Mouse (Mus musculus): Measurements from ENCODE around the gene Ccn1.

The Ccn1 gene

DNA sequence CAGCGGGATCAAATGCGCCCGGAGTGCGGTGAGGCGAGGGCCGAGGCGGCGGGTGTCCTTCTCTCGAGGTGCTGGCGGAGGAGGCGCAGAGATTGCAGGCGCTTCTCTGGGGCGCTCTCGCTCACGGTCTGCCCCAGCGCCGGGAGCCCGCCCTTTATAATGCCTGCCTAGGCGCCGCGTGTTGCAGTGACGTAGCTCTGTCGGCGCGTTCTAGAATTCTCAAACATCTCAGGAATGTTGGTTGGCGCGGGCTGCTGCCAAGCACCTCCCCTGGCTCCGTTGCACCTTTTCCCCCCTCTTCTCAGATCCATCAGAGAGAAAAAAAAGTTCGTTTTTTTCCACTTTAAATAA is at the start of gene Ccn1:
TSS of gene Ccn1 (minus strand) at position 130 of the 351 bp plus-strand sequence.
- in situ Hi-C loops (cut with MboI, MseI): no loop called here

DNA sequence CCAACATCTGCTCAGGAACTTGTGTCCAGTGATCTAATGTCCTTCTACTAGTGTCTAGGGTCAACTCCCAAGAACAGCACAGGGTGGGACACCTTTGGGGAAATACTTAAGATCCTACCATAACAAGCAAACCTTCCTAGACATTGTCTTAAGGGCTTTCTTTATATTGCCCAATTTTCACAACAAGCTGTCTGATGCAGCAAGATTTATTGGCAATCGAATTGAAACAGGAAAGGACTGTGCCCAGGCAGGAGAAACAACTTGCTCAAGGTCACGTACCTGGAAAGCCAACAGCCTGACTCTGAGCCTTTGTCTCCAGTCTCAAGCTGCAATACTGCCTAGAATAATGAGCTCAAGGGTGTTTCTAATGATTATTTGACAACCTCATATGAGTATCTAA is 43.6 kb upstream of the Ccn1 start:
- in situ Hi-C loops (cut with MboI, MseI): loop anchor here in 1 of 2 experiments (10.0 kb wide), 1 partner anchor 269 kb away; no protein-coding TSS in a partner anchor

DNA sequence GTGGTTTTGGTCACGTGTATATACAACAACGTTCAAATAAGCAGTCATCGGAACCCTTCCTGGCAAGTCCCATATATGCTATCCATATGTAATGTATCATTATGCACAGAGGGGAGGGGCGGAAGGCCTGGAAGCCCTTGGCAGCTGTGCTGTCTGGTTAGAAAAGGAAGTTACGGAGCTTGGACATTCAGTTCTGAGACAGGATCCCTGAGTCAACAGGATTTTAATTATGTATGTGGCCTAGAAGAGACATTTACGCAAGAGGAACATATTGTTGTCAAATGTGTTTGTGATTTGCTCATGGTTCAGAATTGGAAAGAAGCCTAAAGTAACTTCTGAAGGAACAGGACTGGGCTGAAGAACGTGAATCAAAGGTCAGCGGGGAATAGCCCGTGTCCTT is 42.3 kb upstream of the Ccn1 start:
- in situ Hi-C loops (cut with MboI, MseI): loop anchor here in 1 of 2 experiments (10.0 kb wide), 1 partner anchor 267 kb away; no protein-coding TSS in a partner anchor

DNA sequence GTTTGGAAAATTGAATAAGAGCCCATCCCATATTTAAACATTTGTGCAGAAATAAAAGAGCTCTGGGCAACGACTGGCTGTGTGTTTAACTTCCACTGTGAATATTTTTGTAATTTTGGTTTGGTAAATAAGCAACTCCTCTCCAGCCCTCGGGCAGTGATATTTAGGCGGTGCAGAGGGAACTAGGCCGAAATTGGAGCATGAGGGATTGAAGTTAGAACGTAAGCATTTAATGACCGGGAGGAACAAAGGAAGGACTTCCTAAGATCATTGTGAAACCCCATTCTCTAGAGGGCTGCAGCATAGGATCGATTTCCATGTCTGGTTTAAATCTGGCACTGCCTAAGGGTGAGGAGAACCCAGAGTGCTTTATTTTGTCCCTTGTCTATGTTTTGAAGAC is 41.6 kb upstream of the Ccn1 start:
- in situ Hi-C loops (cut with MboI, MseI): loop anchor here in 1 of 2 experiments (10.0 kb wide), 1 partner anchor 267 kb away; no protein-coding TSS in a partner anchor

DNA sequence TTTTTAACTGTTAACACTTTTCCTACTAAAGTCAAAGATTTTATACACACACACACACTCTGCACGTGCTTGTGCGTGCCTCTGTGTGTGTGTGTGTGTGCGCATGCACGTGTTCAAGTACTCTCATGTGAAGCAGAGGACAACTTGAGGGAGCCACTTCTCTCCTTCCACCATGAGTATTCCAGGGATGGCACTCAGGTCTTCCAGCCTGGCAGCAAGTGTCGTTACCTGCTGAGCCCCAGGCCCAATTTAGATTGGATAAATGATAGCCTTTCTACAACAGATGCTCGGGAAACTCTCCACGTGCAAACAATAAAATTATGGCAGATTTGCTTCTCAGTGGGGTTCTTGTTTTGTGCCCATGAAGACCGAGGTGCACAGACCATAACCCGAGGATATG is 39.5 kb upstream of the Ccn1 start:
- in situ Hi-C loops (cut with MboI, MseI): no loop called here

DNA sequence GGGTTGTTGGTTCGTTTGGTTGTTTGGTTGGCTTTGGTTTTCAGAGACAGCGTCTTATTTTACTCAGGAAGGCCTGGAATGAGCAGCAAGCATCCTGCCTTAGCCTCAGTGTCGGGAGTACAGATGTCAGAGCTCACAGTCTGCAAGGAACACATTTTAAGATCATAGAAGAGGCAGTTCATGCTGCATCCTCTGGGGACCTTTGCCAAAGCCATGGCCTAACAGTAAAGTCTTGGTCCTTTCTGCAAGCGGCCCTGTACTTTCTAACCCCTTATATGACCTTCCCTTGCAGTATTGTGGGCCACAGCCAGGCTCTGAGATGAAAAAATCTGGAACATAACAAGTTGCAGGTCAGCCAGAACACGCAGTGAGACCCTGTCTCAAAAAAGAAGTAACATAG is 38.1 kb upstream of the Ccn1 start:
- in situ Hi-C loops (cut with MboI, MseI): no loop called here

DNA sequence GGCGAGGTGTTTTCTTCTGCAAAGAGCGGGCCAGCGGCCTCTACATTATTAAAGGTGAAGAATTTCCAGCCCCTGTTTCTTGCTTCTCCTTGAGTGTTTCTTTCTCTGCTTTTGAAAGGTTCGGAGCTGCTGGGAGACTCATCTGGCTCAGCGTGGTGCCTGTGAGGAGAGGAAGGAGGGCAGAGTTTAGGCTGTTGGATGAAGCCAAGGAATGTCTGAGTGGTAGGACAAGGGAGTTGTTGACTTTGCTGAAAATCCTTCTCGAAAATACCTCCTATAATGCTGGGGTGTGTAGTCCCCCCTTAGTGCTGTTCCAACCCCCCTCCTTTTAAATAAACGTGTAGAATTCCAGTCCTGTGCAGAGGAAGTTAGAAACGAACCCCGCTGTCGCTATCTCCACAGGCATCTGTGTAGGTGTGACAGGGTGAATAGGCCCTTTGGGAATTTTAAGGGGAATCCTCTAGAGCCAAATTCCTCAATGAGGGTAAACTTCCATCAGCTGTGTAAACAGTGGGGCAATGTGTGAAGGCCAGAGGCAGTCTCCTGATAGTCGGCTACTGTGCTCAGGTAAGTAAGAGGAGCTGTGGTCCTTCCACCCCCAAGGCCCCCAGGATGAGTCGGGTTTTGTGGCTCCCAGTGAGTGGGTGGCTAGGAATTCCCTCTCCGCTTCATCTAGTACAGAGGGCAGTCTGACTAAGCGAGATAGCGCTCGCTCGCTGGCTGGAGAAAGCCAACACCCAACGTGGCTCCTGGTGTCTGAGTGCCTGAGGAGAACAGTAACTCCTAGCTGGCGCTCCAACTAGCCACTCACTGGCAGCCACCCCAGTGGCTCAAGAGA is 35.0 kb upstream of the Ccn1 start:
- in situ Hi-C loops (cut with MboI, MseI): no loop called here

DNA sequence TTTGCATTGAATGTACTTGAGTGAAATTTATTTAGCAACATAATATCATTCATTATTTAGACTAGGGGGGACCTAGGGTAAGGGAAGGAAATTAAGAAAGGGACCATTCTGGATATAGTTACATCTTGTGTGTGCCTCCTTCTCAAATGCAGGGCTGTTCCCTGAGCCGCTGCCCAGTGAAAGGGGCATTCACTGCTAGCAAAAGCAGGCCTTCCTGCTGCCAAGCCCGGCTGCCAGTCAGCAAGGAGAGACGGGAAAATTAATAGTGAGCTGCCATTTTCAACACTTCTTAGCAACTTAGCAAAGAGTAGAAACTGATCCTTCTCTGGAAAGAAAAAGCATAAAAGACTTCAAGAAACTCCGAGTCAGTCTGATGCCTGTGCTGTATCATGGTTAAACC is 34.4 kb upstream of the Ccn1 start:
- in situ Hi-C loops (cut with MboI, MseI): no loop called here

DNA sequence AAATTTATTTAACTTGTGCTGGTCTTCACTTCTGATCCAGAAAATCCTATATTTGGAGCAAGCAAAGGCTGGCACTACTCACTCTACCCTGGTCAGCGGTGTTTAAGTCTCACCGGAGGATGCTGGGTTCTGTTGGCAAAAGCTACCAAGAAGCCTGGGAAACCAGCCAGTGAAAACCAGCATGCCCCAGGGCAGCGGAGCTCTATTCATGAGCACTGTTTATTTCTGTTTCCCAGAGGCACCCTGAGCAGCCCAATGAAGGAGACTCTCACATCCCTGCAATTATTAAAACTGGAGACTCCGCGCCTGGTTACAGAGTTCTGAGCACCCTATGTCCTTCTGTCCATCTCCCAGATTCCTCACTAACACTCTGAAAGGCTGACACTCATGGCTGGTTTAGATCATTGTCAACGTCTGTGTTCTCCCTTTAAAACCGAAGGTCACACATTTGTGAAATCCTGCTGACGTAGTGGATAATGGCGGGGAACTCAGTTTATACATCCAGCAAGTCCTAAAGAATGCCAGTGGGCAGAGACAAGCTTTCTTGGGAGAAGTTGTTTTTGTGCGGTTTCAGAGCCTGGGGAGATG is 31.7 kb upstream of the Ccn1 start:
- in situ Hi-C loops (cut with MboI, MseI): no loop called here

DNA sequence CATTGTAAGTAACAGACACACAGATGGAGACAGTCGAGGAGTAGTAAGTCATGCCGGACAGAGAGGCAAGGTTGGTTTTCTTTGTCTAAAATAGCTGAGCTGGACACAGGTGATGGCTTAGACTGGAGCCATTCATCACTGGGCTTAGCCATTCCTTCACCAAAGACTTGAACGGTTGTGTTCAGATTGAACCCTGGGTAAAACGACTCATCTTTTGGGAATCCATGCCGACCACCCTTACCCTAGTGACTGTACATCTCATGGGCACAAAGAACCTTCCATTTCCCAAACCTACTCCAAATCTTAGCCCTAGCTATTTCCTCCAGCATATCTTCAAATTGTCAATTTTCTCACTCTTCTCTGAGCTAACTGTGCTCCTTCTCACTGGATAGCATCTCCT is 30.9 kb upstream of the Ccn1 start:
- in situ Hi-C loops (cut with MboI, MseI): no loop called here

DNA sequence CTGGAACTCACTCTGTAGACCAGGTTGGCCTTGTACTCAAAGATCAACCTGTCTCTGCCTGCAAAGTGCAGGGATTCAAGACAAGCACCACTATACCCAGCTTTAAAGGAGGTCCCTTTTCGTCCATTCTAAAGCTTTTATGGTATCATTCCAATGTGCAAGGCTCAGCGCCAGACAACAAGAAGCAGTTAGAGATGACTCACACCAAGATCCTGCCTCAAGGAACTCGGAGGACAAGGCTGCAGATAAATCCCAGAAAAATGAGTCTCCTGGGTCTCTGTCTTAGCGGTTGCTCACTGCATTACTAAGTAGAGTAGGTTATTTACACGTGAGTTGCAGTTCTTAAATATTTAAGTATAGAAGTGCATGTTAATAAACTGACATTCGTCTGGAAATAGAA is 26.4 kb upstream of the Ccn1 start:
- in situ Hi-C loops (cut with MboI, MseI): no loop called here

DNA sequence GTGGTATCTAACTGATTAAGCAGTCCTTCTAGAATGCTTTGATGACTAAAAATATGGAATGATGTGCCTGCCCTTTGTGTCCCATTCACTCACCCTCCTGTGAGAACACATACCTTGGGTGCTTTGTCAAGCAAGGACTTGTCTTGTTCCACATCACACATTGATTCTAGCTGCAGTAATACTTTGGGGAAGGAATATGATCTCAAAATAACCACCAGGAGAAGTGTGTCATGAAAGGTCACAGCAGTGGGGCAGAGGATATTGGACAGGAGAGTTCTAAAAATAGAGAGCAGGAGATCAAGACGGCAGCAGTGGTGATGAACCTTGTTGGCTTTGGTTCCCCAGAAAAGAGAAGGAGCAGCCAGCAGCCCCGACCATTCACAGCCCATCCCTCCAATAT is 25.0 kb upstream of the Ccn1 start:
- in situ Hi-C loops (cut with MboI, MseI): no loop called here

DNA sequence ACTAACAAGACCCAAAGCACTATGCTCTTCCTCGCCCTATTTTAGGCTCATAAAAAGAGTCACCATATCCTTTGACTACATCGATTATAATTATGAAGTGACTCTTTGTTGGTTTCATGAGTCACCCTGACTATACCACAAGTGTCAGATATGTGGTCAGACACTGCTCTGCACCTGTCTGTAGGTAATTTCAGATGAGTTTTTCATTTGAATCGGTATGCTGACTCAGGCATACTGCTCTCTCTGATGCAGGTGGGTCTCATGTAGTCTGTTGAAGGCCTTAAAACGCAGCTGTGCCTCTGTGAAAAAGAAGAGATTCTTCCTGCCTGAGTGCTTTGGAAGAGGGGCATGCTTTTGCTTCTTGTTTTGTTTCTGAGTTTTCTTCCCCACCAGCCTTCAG is 16.6 kb upstream of the Ccn1 start:
- in situ Hi-C loops (cut with MboI, MseI): no loop called here

DNA sequence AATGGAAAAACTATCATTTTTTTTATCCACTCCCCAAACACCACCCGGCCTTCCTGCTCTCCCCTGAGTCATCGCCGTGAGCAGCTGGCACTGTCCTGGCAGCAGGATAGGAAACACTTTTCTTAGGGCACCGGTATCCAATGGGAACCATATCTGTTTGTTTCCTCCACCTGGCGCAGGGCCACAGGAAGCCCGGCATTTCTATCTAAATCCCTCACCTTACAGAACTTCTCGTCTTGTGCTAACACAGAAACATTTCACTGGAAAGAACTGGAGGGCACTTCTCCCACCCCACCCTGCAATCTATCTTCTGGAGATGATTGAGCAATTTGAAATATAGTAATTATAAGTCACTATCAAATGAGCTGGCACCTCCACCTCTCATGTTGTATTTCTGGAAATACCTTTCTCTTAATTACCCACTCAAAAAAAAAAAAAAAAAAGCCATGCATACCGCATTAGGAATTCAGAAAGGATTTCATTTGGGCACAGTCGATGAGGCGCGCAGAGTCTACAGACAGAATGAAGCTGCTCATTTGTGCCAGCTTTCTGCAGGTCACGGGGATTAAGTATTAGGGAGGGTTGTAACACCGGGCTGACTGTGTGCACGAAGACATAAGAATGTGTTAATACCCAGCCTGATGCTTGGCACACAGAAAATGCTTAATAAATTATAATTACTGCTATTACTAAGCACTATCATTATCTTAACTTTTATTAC is 7.4 kb upstream of the Ccn1 start:
- in situ Hi-C loops (cut with MboI, MseI): no loop called here

DNA sequence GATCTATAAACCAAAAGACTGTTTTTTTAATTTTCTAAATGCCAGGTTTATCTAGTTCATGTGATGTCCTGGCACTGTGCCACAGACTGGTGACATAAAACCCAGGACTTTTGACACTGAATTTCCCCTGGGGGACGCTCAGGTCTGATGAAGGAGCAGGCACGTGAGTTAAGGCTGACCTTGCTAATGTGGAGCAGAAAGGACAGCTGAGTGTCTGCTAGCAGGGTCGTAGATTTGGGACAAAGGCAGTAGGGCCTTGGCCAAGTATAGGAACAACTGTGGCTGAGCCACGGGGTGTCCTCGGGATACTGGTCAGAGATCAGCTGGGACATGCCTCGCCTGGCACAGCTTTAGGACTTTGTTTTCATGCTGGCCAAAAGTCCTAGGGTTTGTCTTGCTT is 5.2 kb upstream of the Ccn1 start:
- in situ Hi-C loops (cut with MboI, MseI): no loop called here

DNA sequence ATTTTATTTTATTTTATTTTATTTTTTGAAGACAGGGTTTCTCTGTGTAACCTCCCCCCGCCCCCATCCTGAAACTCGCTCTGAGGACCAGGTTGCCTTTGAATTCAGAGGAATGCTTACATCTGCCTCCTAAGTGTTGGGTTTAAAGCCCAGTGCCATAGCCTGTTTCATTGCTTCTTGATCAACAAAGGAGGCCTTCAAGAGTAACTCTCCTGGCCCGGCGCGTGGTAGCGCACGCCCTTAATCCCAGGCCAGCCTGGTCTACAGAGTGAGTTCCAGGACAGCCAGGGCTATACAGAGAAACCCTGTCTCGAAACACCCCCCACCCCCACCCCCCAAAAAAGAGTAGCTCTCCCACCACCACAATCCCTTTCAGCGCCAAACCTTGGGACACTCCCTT is 4.2 kb upstream of the Ccn1 start:
- in situ Hi-C loops (cut with MboI, MseI): no loop called here

DNA sequence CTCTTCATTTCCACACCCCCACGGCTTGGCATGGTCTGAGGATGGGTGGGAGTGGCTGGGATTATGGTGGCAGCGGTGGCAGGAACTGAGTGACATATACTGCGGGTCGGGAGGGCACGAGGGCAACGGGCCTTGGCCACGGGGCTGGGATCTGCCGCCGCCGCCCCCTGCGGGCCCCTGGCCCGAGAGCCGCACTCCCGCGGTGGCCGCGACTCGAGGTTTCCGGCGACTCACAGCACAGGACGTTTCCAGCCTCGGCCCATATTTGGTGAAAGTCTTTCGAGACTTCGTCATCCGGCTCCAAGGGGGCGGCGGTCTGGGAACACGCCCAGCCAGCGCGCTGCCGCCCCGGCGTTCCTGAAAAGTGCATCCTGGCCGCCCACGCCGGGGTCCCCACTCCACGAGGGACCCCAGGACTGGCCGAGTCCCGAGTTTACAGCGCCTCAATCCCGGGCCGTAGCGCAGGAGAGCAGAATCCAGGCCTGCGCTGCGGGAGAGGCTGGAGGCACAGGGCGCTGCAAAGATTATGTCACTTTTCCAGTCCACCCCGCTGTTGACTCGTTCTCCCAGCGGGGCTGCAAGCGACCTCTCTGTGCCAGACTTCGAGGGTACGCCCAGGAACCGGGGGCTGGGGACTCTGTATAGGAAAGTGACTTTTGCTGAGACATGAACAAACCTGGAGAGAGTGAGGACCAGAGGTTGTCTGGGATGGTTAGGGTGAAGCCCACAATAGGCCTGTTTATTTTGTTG is 3.6 kb upstream of the Ccn1 start:
- in situ Hi-C loops (cut with MboI, MseI): no loop called here

DNA sequence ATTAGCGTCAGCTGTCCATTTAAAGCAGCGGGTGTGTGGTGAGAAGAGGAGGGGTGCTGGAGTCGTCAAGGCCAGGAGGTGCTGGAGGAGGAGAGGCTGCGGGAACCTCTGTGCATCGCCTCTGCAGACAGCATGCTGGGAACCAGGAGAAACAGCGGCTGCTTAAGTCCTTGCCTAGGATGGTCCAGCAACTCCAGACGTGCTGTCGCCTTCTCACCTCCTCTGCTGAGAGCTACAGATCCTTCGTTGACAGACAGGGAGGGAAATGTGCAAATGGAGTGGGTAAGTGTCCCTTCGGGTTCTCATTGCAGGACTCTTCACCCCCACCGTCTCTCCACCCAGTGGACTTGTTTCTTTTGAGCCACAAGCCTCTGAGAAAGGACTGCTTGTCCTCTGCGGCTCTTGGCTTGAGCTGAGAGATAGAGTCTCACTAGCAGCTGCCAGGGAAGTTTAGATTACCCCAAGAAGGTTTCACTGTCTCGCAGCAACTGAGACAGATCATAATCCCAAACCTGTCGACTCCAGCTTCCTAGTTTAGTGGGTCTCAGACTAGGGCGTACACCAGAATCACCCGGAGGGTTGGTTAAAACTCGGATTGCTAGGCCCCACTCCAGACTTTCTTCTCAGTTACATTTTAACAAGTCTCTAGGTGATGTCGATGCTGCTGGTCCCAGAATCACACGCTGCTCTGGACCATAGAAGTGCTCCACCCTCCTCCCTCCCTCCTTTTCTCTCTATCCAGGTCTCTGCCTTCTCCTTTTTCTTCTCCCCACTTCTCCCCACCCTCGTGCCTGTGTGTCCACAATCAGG is 2.7 kb upstream of the Ccn1 start:
- in situ Hi-C loops (cut with MboI, MseI): no loop called here

DNA sequence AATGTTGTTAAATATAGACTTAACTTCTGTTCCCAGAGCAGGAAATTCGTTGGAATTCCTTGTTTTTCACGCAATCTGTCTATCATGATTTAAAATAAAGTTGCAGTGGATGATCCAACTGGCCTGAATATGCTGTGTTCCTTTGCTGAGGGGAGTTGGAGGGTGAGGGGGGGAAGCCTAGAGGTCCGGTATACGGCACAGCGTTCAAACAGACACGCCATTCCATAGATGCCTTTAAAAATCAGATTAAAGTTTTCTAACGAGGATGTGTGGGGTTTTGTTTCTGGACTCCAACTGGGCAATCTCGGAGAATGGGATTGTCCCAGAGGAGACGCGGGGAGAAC is 2.2 kb upstream of the Ccn1 start:
- in situ Hi-C loops (cut with MboI, MseI): no loop called here

DNA sequence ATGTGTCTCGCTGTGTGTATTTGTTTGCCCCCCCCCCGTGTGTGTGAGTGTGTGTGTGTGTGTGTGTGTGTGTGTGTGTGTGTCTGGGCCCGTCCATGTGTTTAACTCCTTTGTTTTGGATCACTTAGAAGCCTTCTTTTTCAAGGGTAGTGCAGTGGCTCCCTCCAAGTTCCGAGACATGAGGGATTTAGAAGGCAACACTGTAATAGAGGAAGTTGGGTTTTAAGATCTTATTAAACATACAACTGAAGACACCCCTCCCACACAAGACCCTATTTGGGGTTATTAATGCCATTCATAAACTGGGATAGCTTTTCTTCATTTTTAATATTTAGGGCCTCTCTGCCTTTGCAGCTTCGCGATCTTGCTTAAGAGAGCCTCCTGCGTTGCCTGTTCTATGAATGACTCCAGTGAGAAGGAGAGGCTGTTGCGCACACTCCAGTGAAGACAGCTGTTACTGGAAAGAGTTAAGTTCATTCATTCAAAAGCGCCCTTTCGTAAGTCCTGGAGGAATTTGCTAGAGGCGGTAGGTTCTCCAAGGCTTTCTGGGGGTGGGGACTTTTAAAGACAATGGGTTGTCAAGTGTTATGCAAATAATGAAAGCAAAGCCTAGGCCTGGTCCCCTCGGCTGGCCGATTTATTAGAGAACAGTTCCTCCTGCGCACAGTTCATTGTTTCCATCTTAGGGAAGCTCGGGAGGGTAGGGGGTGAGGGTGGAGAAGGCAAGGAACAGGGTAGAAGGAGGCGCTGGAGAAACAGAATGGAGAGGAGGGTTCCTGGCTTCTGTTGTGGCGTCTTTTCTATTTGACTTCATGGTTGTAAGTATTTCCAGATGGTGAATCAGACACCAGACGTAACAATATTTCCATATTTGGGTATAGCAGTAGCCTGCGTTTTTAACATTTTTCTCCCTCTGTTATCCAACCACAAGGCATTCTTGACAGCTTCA is 1.5 kb upstream of the Ccn1 start:
- in situ Hi-C loops (cut with MboI, MseI): no loop called here
